Mouse (Mus musculus) stomach, postnatal 0 days (tissue): ENCODE results near the gene Dcst1. TPM values are rescaled to one million over a fixed set of nuclear protein-coding genes. Genes with fewer than 3 reads are reported as not detected.
A peak's percentile ranks its signal among the peaks of the same experiment; 100 is the strongest.

ENCODE experiments used
- ATAC-seq: fragments of 200-750 bp; cut with Nextera tagmentation; 2 replicates; pipeline ENCODE4 v1.8.0; 2017; ENCODE audit not compliant: low FRiP score, low TSS enrichment
- DNase-seq: peaks from one replicate; pipeline ENCODE4 v3.0.0-alpha.2; 2016; ENCODE audit warnings: low spot score
- H3K27ac ChIP-seq: fragments of 300-500 bp; sonication (generic); replicated peaks from 2 replicates; pipeline ENCODE4 v1.5.1; 2014; ENCODE audit warnings: mild to moderate bottlenecking, control low read depth
- H3K27me3 ChIP-seq: fragments of 300-500 bp; sonication (generic); 2 replicates; pipeline ENCODE4 v1.6.1; 2014; ENCODE audit warnings: low read length; ENCODE audit not compliant: control insufficient read depth, insufficient read depth
- H3K36me3 ChIP-seq: fragments of 300-500 bp; sonication (generic); 2 replicates; pipeline ENCODE4 v1.6.1; 2014; ENCODE audit warnings: low read length, mixed read lengths; ENCODE audit not compliant: control insufficient read depth, insufficient read depth
- H3K4me1 ChIP-seq: fragments of 300-500 bp; sonication (generic); replicated peaks from 2 replicates; pipeline ENCODE4 v1.6.1; 2014; ENCODE audit warnings: antibody characterized with exemption; ENCODE audit not compliant: control insufficient read depth, insufficient read depth
- H3K4me2 ChIP-seq: fragments of 300-500 bp; sonication (generic); replicated peaks from 2 replicates; pipeline ENCODE4 v1.6.1; 2014; ENCODE audit warnings: low read depth, mild to moderate bottlenecking, control low read depth, moderate library complexity
- H3K4me3 ChIP-seq: fragments of 300-500 bp; sonication (generic); 2 replicates; pipeline ENCODE4 v1.5.1; 2014; ENCODE audit warnings: low read depth, low read length, control low read depth
- H3K9ac ChIP-seq: fragments of 300-500 bp; sonication (generic); 2 replicates; pipeline ENCODE4 v1.6.1; 2014; ENCODE audit warnings: mild to moderate bottlenecking, low read length, control low read depth, mixed read lengths
- H3K9me3 ChIP-seq: fragments of 300-500 bp; sonication (generic); 2 replicates; pipeline ENCODE4 v1.6.1; 2016; ENCODE audit warnings: low read length; ENCODE audit not compliant: control insufficient read depth
- CTCF ChIP-seq: IDR thresholded peaks from 2 replicates; pipeline ENCODE4 v1.5.1; 2016; ENCODE audit warnings: antibody characterized with exemption, low read depth, mild to moderate bottlenecking, moderate library complexity
- EP300 ChIP-seq: optimal IDR thresholded peaks from 2 replicates; pipeline ENCODE3; 2016; ENCODE audit warnings: antibody characterized with exemption
- WGBS: fragments of 180-500 bp; shearing (Covaris S2); extraction: QIAGEN DNeasy Blood & Tissue Kit; methylation state at CpG from one replicate; pipeline ENCODE4 v1.1.7; 2014; 5-methylcytosine and 5-hydroxymethylcytosine counted together
- polyA plus RNA-seq: library from polyadenylated mRNA; unstranded; fragments of >200 nt; fragmentation: Nextera tagmentation; extraction: Ambion mirVana; gene quantifications from 2 replicates; pipeline ENCODE4 v1.2.1, GENCODE M21; 2015

Dcst1 gene
- polyA plus RNA-seq, 1 experiment from 2014 or later = 0.29 TPM

- H3K4me3 ChIP-seq = no peak overlapping the region
- no peak overlapping the region for H3K9ac ChIP-seq
- H3K27ac ChIP-seq = peak overlapping the region; percentile 79
- peaks cover 3% of the 10 kb centered on the region for H3K36me3 ChIP-seq
- peaks cover 7% of the 10 kb centered on the region for H3K4me1 ChIP-seq
- peak overlapping the region; percentile 23 for H3K4me2 ChIP-seq
- ATAC-seq (no peak), DNase-seq (no peak)
- no peaks in the 10 kb centered on the region for H3K27me3 ChIP-seq
- WGBS = 53% methylated on average over 10 of the region's 11 CpGs
- no peaks in the 10 kb centered on the region for H3K9me3 ChIP-seq
- TF ChIP-seq EP300 (no peak), CTCF (no peak)
Measured at GRCm38 (mm10) chr3:89385451-89385850, 20.4 kb upstream of the Dcst1 start.

GRCm38 (mm10) chr3:89384331-89385076 is 19.5 kb upstream of the Dcst1 start:
- Histone ChIP-seq H3K4me1 (peaks cover 7% of the 10 kb centered on the region), H3K4me3 (peak overlapping the region; percentile 10; the same call in 1 of the 2 replicates), H3K9me3 (no peaks in the 10 kb centered on the region), H3K36me3 (peaks cover 7% of the 10 kb centered on the region), H3K9ac (peak overlapping the region; percentile 23), H3K27ac (peak overlapping the region; percentile 79), H3K4me2 (peak overlapping the region; percentile 23), H3K27me3 (no peaks in the 10 kb centered on the region)
- DNase-seq (no peak), ATAC-seq (no peak)
- 61% methylated on average over 12 of the region's 12 CpGs for WGBS
- TF ChIP-seq EP300 (no peak), CTCF (no peak)

- Histone ChIP-seq H3K9ac (no peak overlapping the region), H3K4me2 (no peak overlapping the region; the same call in 1 of the 2 replicates), H3K36me3 (peaks cover 7% of the 10 kb centered on the region), H3K4me3 (no peak overlapping the region), H3K27me3 (no peaks in the 10 kb centered on the region), H3K9me3 (no peaks in the 10 kb centered on the region), H3K4me1 (peaks cover 7% of the 10 kb centered on the region), H3K27ac (peak overlapping the region; percentile 79)
- WGBS = 48% methylated on average over 5 of the region's 5 CpGs
- no peak for DNase-seq
- TF ChIP-seq CTCF = no peak
- no peak for TF ChIP-seq EP300
- no peak for ATAC-seq
Measured at GRCm38 (mm10) chr3:89383651-89384255, 18.7 kb upstream of the Dcst1 start.

GRCm38 (mm10) chr3:89382950-89383349 is 17.9 kb upstream of the Dcst1 start:
- peaks cover 7% of the 10 kb centered on the region for H3K36me3 ChIP-seq
- H3K9me3 ChIP-seq = no peaks in the 10 kb centered on the region
- no peaks in the 10 kb centered on the region for H3K27me3 ChIP-seq
- no peak overlapping the region for H3K9ac ChIP-seq
- ATAC-seq (no peak), DNase-seq (no peak)
- no peak overlapping the region for H3K27ac ChIP-seq
- H3K4me2 ChIP-seq = no peak overlapping the region
- WGBS = 63% methylated on average over 5 of the region's 5 CpGs
- H3K4me3 ChIP-seq = no peak overlapping the region
- peaks cover 6% of the 10 kb centered on the region for H3K4me1 ChIP-seq
- TF ChIP-seq EP300 (no peak), CTCF (no peak)

GRCm38 (mm10) chr3:89382033-89382882 is 17.2 kb upstream of the Dcst1 start:
- H3K4me1 ChIP-seq = peaks cover 8% of the 10 kb centered on the region
- H3K4me3 ChIP-seq = no peak overlapping the region
- H3K36me3 ChIP-seq = peaks cover 7% of the 10 kb centered on the region
- DNase-seq (no peak), ATAC-seq (no peak)
- no peaks in the 10 kb centered on the region for H3K9me3 ChIP-seq
- no peak for TF ChIP-seq CTCF
- TF ChIP-seq EP300 = no peak
- H3K27me3 ChIP-seq = no peaks in the 10 kb centered on the region
- H3K4me2 ChIP-seq = no peak overlapping the region
- WGBS = 86% methylated on average over 9 of the region's 9 CpGs
- no peak overlapping the region for H3K27ac ChIP-seq
- no peak overlapping the region for H3K9ac ChIP-seq
